Comparison of ENCODE assay signal across 8 mouse cellular contexts in genomic region chr17:33289039-33289875, GRCm38 (mm10). TPM values are rescaled to one million over a fixed set of nuclear protein-coding genes. Genes with fewer than 3 reads are reported as not detected.
DNase-seq lines count a peak whose midpoint lies in the region; ATAC-seq and TF ChIP-seq lines count a peak whose summit lies in the region.
"Not testable (repeated sequence)": the region's sequence is repeated elsewhere in the genome, so short reads cannot be mapped to it uniquely, and the experiment has no call there.

Gene Zfp955b, plus strand, starts transcription at chr17:33289544.

- ATAC-seq in erythroblast, adult 5-6 weeks (replicated peaks; ENCODE audit: low FRiP score, poor library complexity, severe bottlenecking): peak; percentile 100
- peak; percentile 100 for ATAC-seq in hindbrain, embryonic 12.5 days (ENCODE audit: low FRiP score)
- ATAC-seq in limb, embryonic 14.5 days (ENCODE audit: low FRiP score, low read depth): peak; percentile 99
- ATAC-seq in midbrain, embryonic 11.5 days (ENCODE audit: low FRiP score): peak; percentile 100
- ATAC-seq in stomach, embryonic 15.5 days (ENCODE audit: insufficient read depth, low FRiP score, low read depth): peak; percentile 96

- not testable (repeated sequence) for H3K4me3 ChIP-seq in heart, adult 2 months; hindbrain, embryonic 12.5 days; midbrain, embryonic 11.5 days (ENCODE audit: low read depth, low read length); stomach, embryonic 15.5 days (replicated peaks)
- 0 out of 2 replicates have a peak within 1 kb of the TSS, but pooled peaks have one; percentile 10 for H3K4me3 ChIP-seq in limb, embryonic 14.5 days (replicated peaks; ENCODE audit: low read length)

- not testable (repeated sequence) for TF ChIP-seq CTCF in heart, adult 2 months (IDR thresholded peaks at IDR 0.05)

- TF ChIP-seq POLR2A in heart, adult 2 months (IDR thresholded peaks at IDR 0.05; ENCODE audit: insufficient read depth, low read depth, low read length); limb, embryonic 14.5 days (IDR thresholded peaks at IDR 0.05; ENCODE audit: borderline replicate concordance, extremely low read depth, insufficient read depth, insufficient read length): not testable (repeated sequence)

- no CpG with 5 or more reads among the region's 25 CpGs for WGBS in heart, adult 2 months
- no CpG with 5 or more reads among the region's 25 CpGs for WGBS in hindbrain, embryonic 12.5 days
- no CpG with 5 or more reads among the region's 25 CpGs for WGBS in limb, embryonic 14.5 days
- WGBS in midbrain, embryonic 11.5 days: no CpG with 5 or more reads among the region's 25 CpGs
- WGBS in stomach, embryonic 15.5 days: no CpG with 5 or more reads among the region's 25 CpGs

- TF ChIP-seq EP300 in heart, adult 2 months (IDR thresholded peaks at IDR 0.05; ENCODE audit: insufficient read depth, low read depth, low read length): not testable (repeated sequence)

- not testable (repeated sequence) for H3K36me3 ChIP-seq in heart, adult 2 months (ENCODE audit: control insufficient read depth, insufficient read depth, low read length); hindbrain, embryonic 12.5 days; limb, embryonic 14.5 days (ENCODE audit: control insufficient read depth, insufficient read depth, low read length); midbrain, embryonic 11.5 days (ENCODE audit: control insufficient read depth, insufficient read depth, low read length); stomach, embryonic 15.5 days

- DNase-seq in adrenal gland, adult 8-10 months; heart, adult 2 months; layer of hippocampus, adult 8-10 months (ENCODE audit: low spot score in 2 of 2); limb, embryonic 14.5 days (ENCODE audit: low spot score); midbrain, embryonic 11.5 days (ENCODE audit: low spot score, missing footprints): not testable (repeated sequence)

- H3K4me1 ChIP-seq in heart, adult 2 months (ENCODE audit: control insufficient read depth, insufficient read depth, low read length); hindbrain, embryonic 12.5 days; limb, embryonic 14.5 days (ENCODE audit: control insufficient read depth, insufficient read depth, low read length); midbrain, embryonic 11.5 days (ENCODE audit: control insufficient read depth, insufficient read depth, low read length); stomach, embryonic 15.5 days: not testable (repeated sequence)

- H3K27ac ChIP-seq in heart, adult 2 months; hindbrain, embryonic 12.5 days; limb, embryonic 14.5 days (replicated peaks; ENCODE audit: low read depth, low read length); midbrain, embryonic 11.5 days (ENCODE audit: low read depth, low read length); stomach, embryonic 15.5 days: not testable (repeated sequence)

- H3K4me2 ChIP-seq in hindbrain, embryonic 12.5 days (replicated peaks): peak within 1 kb of the TSS; percentile 36; the same call in 1 of the 2 replicates
- H3K4me2 ChIP-seq in limb, embryonic 14.5 days (replicated peaks; ENCODE audit: low read depth, low read length, severe bottlenecking): 0 out of 2 replicates have a peak within 1 kb of the TSS, but pooled peaks have one; percentile 15
- not testable (repeated sequence) for H3K4me2 ChIP-seq in midbrain, embryonic 11.5 days; stomach, embryonic 15.5 days

- intact Hi-C loops in heart, adult 2 months (cut with DNase I): not testable (repeated sequence)

- H3K27me3 ChIP-seq in heart, adult 2 months (ENCODE audit: control insufficient read depth, insufficient read depth, low read length); hindbrain, embryonic 12.5 days; limb, embryonic 14.5 days (ENCODE audit: control insufficient read depth, insufficient read depth, low read length); midbrain, embryonic 11.5 days (ENCODE audit: control insufficient read depth, insufficient read depth, low read length); stomach, embryonic 15.5 days (replicated peaks): not testable (repeated sequence)

- not testable (repeated sequence) for H3K9me3 ChIP-seq in hindbrain, embryonic 12.5 days (replicated peaks); limb, embryonic 14.5 days (ENCODE audit: control insufficient read depth, low read length); midbrain, embryonic 11.5 days (ENCODE audit: control insufficient read depth, low read length); stomach, embryonic 15.5 days

- not testable (repeated sequence) for H3K9ac ChIP-seq in heart, adult 2 months (ENCODE audit: low read depth, low read length); hindbrain, embryonic 12.5 days; limb, embryonic 14.5 days (ENCODE audit: low read depth, low read length, severe bottlenecking); midbrain, embryonic 11.5 days (ENCODE audit: low read length); stomach, embryonic 15.5 days

- H3K79me2 ChIP-seq in heart, adult 2 months (replicated peaks; ENCODE audit: control insufficient read depth, insufficient read depth, low read length): not testable (repeated sequence)

RNA-seq across cellular contexts. Expression of gene Zfp955b, which starts in this region (rescaled TPM):
- total RNA-seq in adrenal gland, adult 8-10 months (2022): 10 to 100 TPM; 11.7 to 14.2 (median 13.0) TPM
- 0.38 and 0.42 TPM in 2 replicates for total RNA-seq in erythroblast, adult 5-6 weeks (2015; ENCODE audit: low replicate concordance)
- 0.60 and 2.6 TPM in 2 replicates for total RNA-seq in erythroblast, adult 5-6 weeks (2017; ENCODE audit: low replicate concordance)
- 10 to 100 TPM; 11.3 to 11.6 TPM for total RNA-seq in heart, adult 2 months (2021)
- polyA plus RNA-seq in heart, adult 2 months (2012; rRNA removed): 2.6 and 5.4 TPM in 2 replicates
- 14.3 and 15.6 TPM in 2 replicates for polyA plus RNA-seq in hindbrain, embryonic 12.5 days (2016; fragmentation: Nextera tagmentation; extraction: Ambion mirVana)
- 10 to 100 TPM; 25.4 to 38.6 (median 31.1) TPM for total RNA-seq in layer of hippocampus, adult 8-10 months (2022)
- 6.2 and 7.9 TPM in 2 replicates for polyA plus RNA-seq in limb, embryonic 14.5 days (2012; rRNA removed)
- 9.9 and 10.9 TPM in 2 replicates for polyA plus RNA-seq in limb, embryonic 14.5 days (2014; fragmentation: Nextera tagmentation; extraction: Ambion mirVana)
- 9.8 and 9.9 TPM in 2 replicates for polyA plus RNA-seq in midbrain, embryonic 11.5 days (2014; fragmentation: Nextera tagmentation; extraction: Ambion mirVana)
- 10.9 and 11.5 TPM in 2 replicates for polyA plus RNA-seq in stomach, embryonic 15.5 days (2015; fragmentation: Nextera tagmentation; extraction: Ambion mirVana)
